Mouse (Mus musculus) limb, embryonic 15.5 days (tissue): ENCODE data around the gene Spp2. TPM values are rescaled to one million over a fixed set of nuclear protein-coding genes. Genes with fewer than 3 reads are reported as not detected.
"Not testable (repeated sequence)": the region's sequence is repeated elsewhere in the genome, so short reads cannot be mapped to it uniquely, and the experiment has no call there.

Experiments used
- ATAC-seq: fragments of 200-750 bp; cut with Nextera tagmentation; 2 replicates; pipeline ENCODE4 v1.8.0; 2017; ENCODE audit warnings: low read depth, moderate TSS enrichment; ENCODE audit not compliant: insufficient number of reproducible peaks, low FRiP score, low TSS enrichment
- H3K27ac ChIP-seq: fragments of 300-500 bp; sonication (generic); 2 replicates; pipeline ENCODE4 v1.5.1; 2015; ENCODE audit warnings: moderate library complexity, mild to moderate bottlenecking, inconsistent platforms
- H3K27me3 ChIP-seq: fragments of 300-500 bp; sonication (generic); 2 replicates; pipeline ENCODE4 v1.6.1; 2015; ENCODE audit warnings: inconsistent platforms
- H3K36me3 ChIP-seq: fragments of 300-500 bp; sonication (generic); 2 replicates; pipeline ENCODE4 v1.6.1; 2015; ENCODE audit warnings: inconsistent platforms
- H3K4me1 ChIP-seq: fragments of 300-500 bp; sonication (generic); 2 replicates; pipeline ENCODE4 v1.6.1; 2015; ENCODE audit warnings: inconsistent platforms
- H3K4me2 ChIP-seq: fragments of 300-500 bp; sonication (generic); 2 replicates; pipeline ENCODE4 v1.6.1; 2015; ENCODE audit warnings: mild to moderate bottlenecking, inconsistent platforms
- H3K4me3 ChIP-seq: fragments of 300-500 bp; sonication (generic); 2 replicates; pipeline ENCODE4 v1.5.1; 2015; ENCODE audit warnings: mild to moderate bottlenecking, inconsistent platforms
- H3K9ac ChIP-seq: fragments of 300-500 bp; sonication (generic); 2 replicates; pipeline ENCODE4 v1.6.1; 2015; ENCODE audit warnings: inconsistent platforms
- H3K9me3 ChIP-seq: fragments of 300-500 bp; sonication (generic); 2 replicates; pipeline ENCODE4 v1.6.1; 2016; ENCODE audit warnings: inconsistent platforms
- WGBS: fragments of 180-500 bp; shearing (Covaris S2); methylation state at CpG from one replicate; pipeline ENCODE4 v1.1.7; 2015; 5-methylcytosine and 5-hydroxymethylcytosine counted together
- polyA plus RNA-seq: library from polyadenylated mRNA; unstranded; fragments of >200 nt; fragmentation: Nextera tagmentation; extraction: Ambion mirVana; gene quantifications from 2 replicates; pipeline ENCODE4 v1.2.1, GENCODE M21; 2015

The Spp2 gene
- polyA plus RNA-seq, 1 experiment from 2014 or later: 0.54 TPM

DNA sequence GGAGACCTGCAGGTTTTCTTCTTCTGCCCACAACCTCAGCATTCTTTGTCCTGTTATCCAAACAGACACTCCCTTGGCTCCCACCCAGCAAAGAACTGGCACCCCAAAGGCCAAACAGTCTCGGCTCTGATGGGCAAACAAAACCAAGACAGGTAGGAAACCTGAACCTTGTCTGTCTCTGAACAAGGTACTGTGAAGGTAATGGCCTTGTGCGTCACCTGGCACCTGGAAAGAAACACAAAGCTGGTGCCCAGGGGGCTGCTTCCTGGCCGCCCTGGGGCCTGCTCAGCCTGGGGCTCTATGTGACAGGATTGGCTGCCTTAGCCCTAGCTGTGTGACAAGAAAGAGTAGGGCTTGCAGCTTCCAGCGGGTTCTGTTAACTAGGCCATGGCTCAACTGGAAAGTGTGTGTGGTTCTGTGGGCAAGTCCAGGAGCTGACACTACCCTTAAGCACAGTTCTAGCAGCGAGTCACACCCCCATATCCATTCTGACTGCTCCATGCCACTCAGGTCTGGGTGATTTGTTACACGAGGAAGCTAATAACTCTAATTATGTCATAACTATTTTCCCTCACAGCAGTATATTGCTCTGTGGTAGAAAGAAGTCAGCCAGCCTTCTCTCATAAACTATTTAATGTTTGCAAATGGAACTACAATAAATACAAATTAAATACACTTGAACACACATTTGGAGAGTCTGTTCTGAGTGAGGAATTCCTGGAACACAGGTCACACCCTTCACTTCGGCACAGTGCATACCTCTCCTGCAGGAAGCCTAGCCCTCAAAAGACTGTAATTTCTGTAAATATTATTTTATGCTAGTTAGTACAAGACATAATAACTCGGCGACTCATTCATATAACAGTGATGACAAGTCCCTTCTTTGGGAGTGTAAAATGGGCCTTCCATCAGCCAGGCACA is 30.7 kb downstream of the Spp2 start:
- Histone ChIP-seq H3K4me3 (no peak overlapping the region), H3K9me3 (no peaks in the 10 kb centered on the region), H3K27me3 (no peaks in the 10 kb centered on the region), H3K4me2 (no peak overlapping the region), H3K27ac (no peak overlapping the region), H3K36me3 (no peaks in the 10 kb centered on the region), H3K4me1 (peaks cover 7% of the 10 kb centered on the region; the same call in 1 of the 2 replicates), H3K9ac (no peak overlapping the region)
- WGBS: 43% methylated on average over 9 of the region's 9 CpGs
- ATAC-seq: no peak

DNA sequence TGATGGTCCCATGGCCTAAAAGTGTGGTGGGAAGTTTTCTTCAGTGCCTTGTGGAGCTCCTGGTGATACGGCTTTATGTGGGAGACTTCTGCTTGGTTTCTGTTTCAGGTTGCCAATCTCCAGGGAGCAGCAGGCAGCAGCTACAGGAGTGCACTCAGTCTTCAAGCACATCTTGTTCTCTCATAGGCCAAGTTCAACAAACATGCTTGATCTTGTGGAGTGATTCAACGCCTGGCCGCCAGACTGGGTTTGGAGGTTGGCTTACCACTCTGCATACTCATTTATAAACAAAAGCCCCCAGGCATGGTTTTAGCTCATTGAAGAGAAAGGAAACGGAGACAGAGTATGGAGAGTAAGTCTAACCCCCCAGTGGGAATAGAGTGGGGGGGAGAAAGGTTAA is 36.6 kb downstream of the Spp2 start:
- Histone ChIP-seq H3K4me3 (no peak overlapping the region), H3K27me3 (no peaks in the 10 kb centered on the region), H3K27ac (no peak overlapping the region), H3K9ac (no peak overlapping the region), H3K4me2 (no peak overlapping the region), H3K9me3 (no peaks in the 10 kb centered on the region), H3K36me3 (no peaks in the 10 kb centered on the region), H3K4me1 (no peaks in the 10 kb centered on the region)
- WGBS: 52% methylated on average over 4 of the region's 4 CpGs
- no peak for ATAC-seq

DNA sequence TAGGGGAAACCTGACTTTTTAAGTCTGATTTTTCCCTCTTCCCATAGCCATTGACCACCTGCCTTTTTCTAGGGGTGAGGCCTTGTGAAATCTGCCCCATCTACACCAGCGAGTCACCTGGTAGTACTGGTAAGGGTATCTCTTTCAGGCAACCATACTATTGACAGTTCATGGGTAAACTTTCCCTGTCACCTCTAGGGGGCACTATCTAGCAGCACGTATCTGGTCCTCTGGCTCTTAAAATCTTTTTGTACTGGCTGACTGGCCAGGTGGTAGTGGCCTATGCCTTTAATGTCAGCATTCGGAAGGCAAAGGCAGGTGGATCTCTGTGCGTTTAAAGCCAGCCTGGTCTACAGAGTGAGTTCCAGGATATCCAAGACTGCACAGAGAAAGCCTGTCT is 38.6 kb downstream of the Spp2 start:
- Histone ChIP-seq H3K4me3 (no peak overlapping the region), H3K9ac (no peak overlapping the region)
- 77% methylated on average over 4 of the region's 4 CpGs for WGBS

DNA sequence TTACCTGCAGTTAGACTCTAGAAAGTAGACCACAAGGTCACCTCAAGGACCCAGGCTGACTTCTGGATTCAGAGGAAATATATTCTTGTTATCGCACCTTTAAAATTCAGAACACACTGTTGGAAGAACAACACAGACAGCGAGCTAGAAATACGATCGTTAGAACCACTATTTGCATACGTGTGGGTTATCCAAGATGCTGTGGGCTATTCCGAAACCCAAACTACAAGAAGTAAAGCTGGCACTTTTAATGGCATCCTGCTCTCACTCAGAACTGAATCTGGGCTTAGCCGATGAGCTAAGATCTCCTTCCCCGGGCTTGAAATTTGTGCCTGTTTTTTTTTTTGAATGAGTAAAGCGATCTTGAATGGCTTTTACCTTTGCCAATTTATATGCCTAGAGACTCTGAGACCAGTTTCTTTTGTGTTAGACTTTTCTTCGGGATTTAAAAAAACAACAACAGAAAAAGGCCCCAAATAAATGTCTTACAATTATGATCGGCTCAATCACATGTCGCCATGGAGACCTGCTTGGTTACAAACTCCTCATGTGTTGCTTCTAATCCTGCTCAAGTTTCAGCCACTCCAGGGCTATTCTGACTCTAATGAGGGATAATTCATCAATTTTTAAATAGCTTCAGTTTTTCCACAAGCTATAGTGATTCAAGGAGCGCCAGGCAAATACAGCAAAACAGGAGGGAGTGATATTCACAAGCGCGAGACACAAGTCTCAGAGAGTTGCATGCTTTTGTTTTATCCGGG is 39.7 kb downstream of the Spp2 start:
- Histone ChIP-seq H3K27me3 (no peaks in the 10 kb centered on the region), H3K9me3 (no peaks in the 10 kb centered on the region), H3K36me3 (no peaks in the 10 kb centered on the region), H3K4me3 (no peak overlapping the region), H3K4me2 (no peak overlapping the region), H3K27ac (no peak overlapping the region), H3K4me1 (no peaks in the 10 kb centered on the region), H3K9ac (no peak overlapping the region)
- 62% methylated on average over 16 of the region's 16 CpGs for WGBS
- no peak for ATAC-seq

More for the DNA sequence above, 38.6 kb downstream of the Spp2 start:
- no peak overlapping the region for H3K4me2 ChIP-seq
- H3K4me1 ChIP-seq: no peaks in the 10 kb centered on the region
- H3K36me3 ChIP-seq: no peaks in the 10 kb centered on the region
- no peaks in the 10 kb centered on the region for H3K9me3 ChIP-seq
- no peaks in the 10 kb centered on the region for H3K27me3 ChIP-seq
- no peak for ATAC-seq
- no peak overlapping the region for H3K27ac ChIP-seq

DNA sequence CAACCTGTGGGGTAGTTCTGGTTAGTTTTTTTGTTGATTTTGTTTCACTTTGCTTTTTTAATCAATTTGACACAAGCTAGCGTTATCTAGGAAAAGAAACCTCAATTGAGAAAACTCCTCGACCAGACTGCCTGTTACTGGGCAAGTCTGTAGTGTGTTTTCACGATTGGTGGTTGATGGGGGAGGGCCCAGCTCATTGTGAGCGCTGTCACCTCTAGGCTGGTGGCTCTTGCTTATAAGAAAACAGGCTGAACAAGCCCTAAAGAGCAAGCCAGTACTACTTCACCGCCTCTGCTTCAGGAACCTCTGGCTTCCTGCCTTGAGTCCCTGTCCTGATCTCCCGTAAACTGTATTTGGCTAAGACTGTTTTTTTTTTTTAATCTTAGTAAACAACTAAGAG is 40.7 kb downstream of the Spp2 start:
- Histone ChIP-seq H3K27ac (no peak overlapping the region), H3K9ac (no peak overlapping the region), H3K4me1 (no peaks in the 10 kb centered on the region), H3K4me3 (no peak overlapping the region), H3K4me2 (no peak overlapping the region), H3K27me3 (no peaks in the 10 kb centered on the region), H3K9me3 (no peaks in the 10 kb centered on the region), H3K36me3 (no peaks in the 10 kb centered on the region)
- no peak for ATAC-seq
- 20% methylated on average over 6 of the region's 6 CpGs for WGBS

DNA sequence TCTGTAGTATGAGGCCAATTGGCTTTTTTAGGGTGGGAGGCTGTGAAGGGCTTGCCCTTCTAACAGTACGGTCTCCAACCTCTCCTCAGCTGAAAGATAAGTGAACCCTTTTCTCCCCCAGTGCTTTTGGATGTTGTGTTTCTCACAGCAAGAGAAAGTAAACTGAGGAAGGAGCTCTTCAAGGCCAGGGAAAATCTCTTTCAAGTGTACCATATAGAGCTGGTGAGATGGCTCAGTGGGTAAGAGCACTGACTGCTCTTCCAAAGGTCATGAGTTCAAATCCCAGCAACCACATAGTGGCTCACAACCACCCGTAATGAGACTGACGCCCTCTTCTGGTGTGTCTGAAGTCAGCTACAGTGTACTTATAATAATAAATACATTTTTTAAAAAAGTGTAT is 41.3 kb downstream of the Spp2 start:
- H3K4me1 ChIP-seq, ATAC-seq, H3K36me3 ChIP-seq, H3K4me2 ChIP-seq, H3K27me3 ChIP-seq, H3K9ac ChIP-seq, H3K9me3 ChIP-seq, H3K27ac ChIP-seq, H3K4me3 ChIP-seq: not testable (repeated sequence)
- 84% methylated on average over 3 of the region's 3 CpGs for WGBS

DNA sequence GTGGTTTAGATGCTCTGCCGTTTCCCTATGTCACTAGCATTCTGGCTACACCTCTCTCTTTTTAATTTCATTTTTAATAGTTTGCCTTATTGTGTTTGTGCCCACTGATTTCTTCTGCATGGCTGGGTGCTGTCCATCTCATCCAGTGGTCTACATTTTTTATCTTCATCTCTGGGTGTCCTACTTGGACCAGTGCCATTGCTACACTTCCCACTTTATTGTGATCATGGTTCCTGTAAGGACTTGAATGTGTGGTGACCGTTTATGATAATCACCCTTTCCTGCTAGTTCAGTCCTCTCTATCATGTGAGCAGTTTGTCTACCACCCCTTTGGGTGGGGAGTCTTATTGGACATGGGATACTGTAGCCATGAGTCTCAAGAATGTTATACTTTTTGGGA is 43.0 kb downstream of the Spp2 start:
- WGBS: 72% methylated on average over 2 of the region's 2 CpGs

DNA sequence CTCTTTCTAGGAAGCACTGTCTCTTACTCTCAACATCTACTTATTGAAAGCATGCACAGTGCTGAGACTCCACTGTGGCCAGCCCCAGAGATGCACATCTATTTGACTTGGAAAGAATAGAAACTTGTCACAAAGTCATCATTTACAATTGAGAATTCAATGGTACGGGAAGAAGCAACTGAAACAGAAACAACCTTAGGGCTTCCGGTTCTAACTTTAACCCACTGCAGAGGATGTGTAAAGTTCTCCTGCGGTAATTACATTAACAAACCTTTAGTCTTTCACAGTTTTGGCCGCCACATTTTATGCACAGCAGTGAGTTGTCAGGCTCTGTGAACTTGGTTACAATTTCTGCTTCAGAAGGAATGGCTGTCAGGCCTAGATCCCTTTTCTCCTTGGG is 43.9 kb downstream of the Spp2 start:
- ATAC-seq: no peak
- Histone ChIP-seq H3K27me3 (no peaks in the 10 kb centered on the region), H3K27ac (no peak overlapping the region), H3K9me3 (no peaks in the 10 kb centered on the region), H3K9ac (no peak overlapping the region), H3K36me3 (no peaks in the 10 kb centered on the region), H3K4me3 (no peak overlapping the region), H3K4me2 (no peak overlapping the region), H3K4me1 (no peaks in the 10 kb centered on the region)
- WGBS: 78% methylated on average over 4 of the region's 4 CpGs

More for the DNA sequence above, 43.0 kb downstream of the Spp2 start:
- H3K4me1 ChIP-seq: no peaks in the 10 kb centered on the region
- H3K36me3 ChIP-seq: no peaks in the 10 kb centered on the region
- ATAC-seq: no peak
- no peak overlapping the region for H3K27ac ChIP-seq
- H3K4me3 ChIP-seq: no peak overlapping the region
- H3K4me2 ChIP-seq: no peak overlapping the region
- no peaks in the 10 kb centered on the region for H3K9me3 ChIP-seq
- no peak overlapping the region for H3K9ac ChIP-seq
- H3K27me3 ChIP-seq: no peaks in the 10 kb centered on the region

DNA sequence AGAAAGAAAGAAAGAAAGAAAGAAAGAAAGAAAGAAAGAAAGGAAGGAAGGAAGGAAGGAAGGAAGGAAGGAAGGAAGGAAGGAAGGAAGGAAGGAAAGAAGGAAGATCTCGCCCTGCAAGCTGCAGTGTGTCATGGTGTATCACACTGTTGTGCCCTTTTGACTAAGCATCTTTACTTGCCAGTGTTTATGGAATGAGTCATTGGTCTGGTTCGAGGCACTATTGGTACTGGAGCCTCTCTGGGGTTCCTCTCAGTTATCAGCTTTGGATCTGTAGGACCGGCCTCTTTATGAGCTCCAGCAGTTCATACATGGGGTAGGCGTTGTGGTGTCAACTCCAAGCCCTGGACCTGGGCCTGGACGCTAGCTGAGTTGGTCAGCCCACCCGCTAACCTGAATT is 45.4 kb downstream of the Spp2 start:
- no peaks in the 10 kb centered on the region for H3K9me3 ChIP-seq
- H3K4me3 ChIP-seq: no peak overlapping the region
- H3K27ac ChIP-seq: no peak overlapping the region
- no peaks in the 10 kb centered on the region for H3K36me3 ChIP-seq
- WGBS: 83% methylated on average over 6 of the region's 6 CpGs
- H3K4me2 ChIP-seq: no peak overlapping the region
- no peak overlapping the region for H3K9ac ChIP-seq
- ATAC-seq: no peak
- H3K27me3 ChIP-seq: no peaks in the 10 kb centered on the region
- no peaks in the 10 kb centered on the region; the same call in 1 of the 2 replicates for H3K4me1 ChIP-seq

DNA sequence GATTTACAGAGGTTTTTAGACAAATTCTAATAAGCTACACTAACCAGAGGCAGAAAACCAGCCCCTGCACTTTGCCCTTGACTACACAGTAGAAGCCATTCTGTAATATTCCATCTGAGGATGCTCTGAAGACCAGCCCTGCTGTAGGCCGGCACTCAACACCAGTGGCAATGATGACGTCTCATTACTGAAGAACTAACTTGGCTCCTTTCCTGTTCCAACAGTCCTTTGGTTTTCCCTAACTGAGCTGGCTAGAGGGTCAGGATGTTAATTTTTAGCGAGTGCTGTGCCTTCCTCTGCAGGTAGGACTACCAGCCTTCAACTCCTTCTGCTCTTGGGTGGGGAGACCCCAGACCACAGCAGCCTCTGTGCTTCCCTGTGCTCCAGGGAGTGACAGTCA is 47.9 kb downstream of the Spp2 start:
- Histone ChIP-seq H3K4me1 (no peaks in the 10 kb centered on the region; the same call in 1 of the 2 replicates), H3K27me3 (no peaks in the 10 kb centered on the region), H3K9ac (no peak overlapping the region), H3K9me3 (no peaks in the 10 kb centered on the region), H3K27ac (no peak overlapping the region), H3K4me3 (no peak overlapping the region), H3K36me3 (no peaks in the 10 kb centered on the region), H3K4me2 (no peak overlapping the region)
- ATAC-seq: no peak
- 42% methylated on average over 3 of the region's 3 CpGs for WGBS

DNA sequence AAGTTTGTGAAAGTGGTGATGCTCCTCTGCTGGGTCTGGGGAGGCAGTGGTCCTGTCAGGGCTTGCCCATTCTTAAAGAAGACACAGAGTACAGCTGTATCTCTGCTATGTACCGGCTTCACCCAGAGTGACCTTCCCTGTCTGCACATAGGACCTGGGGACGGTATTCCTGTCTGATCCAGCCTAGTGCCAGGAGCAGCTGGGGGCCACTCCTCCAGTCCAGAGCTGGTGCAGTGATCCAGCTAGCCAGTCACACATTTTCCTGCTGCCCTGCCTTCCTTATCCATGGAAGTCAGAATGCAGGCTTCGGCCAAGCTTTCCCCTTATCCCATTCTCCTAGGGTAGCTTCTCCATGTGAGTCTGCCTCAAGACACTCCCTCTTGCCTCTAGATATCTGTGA is 49.0 kb downstream of the Spp2 start:
- WGBS: 70% methylated on average over 3 of the region's 3 CpGs
- Histone ChIP-seq H3K9me3 (no peaks in the 10 kb centered on the region), H3K4me2 (no peak overlapping the region), H3K4me1 (no peaks in the 10 kb centered on the region; the same call in 1 of the 2 replicates), H3K4me3 (no peak overlapping the region), H3K36me3 (no peaks in the 10 kb centered on the region), H3K27me3 (no peaks in the 10 kb centered on the region), H3K9ac (no peak overlapping the region), H3K27ac (no peak overlapping the region)
- ATAC-seq: no peak

DNA sequence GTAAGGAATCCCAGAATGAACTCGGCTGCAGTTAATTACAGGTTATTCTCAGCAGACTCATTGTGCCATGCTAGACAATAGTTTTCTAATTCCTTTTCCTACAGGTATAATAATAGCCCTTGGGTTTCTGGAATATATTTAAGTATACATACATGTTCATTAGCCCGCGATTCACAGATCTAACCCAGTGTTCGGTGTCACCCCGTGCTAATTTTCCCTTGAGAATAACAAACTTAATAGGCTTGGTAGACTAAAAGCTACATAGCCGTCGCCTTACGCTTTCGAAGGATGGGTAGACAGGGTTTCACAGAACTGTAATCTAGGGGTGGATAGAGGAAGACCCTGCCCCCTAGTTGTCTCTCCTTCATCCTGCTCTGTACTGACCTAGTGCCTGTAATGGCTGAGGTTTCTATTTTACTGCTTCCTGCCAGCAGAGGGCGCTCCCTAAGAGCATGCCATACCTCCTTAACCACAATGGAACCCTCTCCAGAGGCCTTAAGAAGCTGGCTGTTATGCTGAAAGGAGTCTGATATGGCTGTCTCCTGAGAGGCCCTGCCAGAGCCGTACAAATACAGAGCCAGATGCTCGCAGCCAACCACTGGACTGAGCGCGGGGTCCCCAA is 49.8 kb downstream of the Spp2 start:
- H3K36me3 ChIP-seq: no peaks in the 10 kb centered on the region
- H3K4me3 ChIP-seq: no peak overlapping the region
- no peaks in the 10 kb centered on the region for H3K27me3 ChIP-seq
- 48% methylated on average over 14 of the region's 14 CpGs for WGBS
- H3K27ac ChIP-seq: no peak overlapping the region
- no peak overlapping the region for H3K9ac ChIP-seq
- H3K4me2 ChIP-seq: no peak overlapping the region
- no peaks in the 10 kb centered on the region for H3K9me3 ChIP-seq
- H3K4me1 ChIP-seq: no peaks in the 10 kb centered on the region; the same call in 1 of the 2 replicates
- no peak for ATAC-seq
